Mouse (Mus musculus) liver, embryonic 13.5 days (tissue): ENCODE measurements around the gene Fam169a. TPM values are rescaled to one million over a fixed set of nuclear protein-coding genes. Genes with fewer than 3 reads are reported as not detected.
"Not testable (repeated sequence)": the region's sequence is repeated elsewhere in the genome, so short reads cannot be mapped to it uniquely, and the experiment has no call there.

Experiments
- ATAC-seq: fragments of 200-750 bp; cut with Nextera tagmentation; 2 replicates; pipeline ENCODE4 v1.8.0; 2017; ENCODE audit warnings: low read depth, mild to moderate bottlenecking, moderate number of reproducible peaks, moderate library complexity
- DNase-seq: peaks from one replicate; pipeline ENCODE4 v3.0.0; 2022
- H3K27ac ChIP-seq: fragments of 300-500 bp; sonication (generic); 2 replicates; pipeline ENCODE4 v1.5.1; 2015; ENCODE audit warnings: moderate library complexity, mild to moderate bottlenecking, inconsistent platforms
- H3K27me3 ChIP-seq: fragments of 300-500 bp; sonication (generic); 2 replicates; pipeline ENCODE4 v1.6.1; 2015; ENCODE audit warnings: mild to moderate bottlenecking, inconsistent platforms
- H3K36me3 ChIP-seq: fragments of 300-500 bp; sonication (generic); 2 replicates; pipeline ENCODE4 v1.6.1; 2015; ENCODE audit warnings: mild to moderate bottlenecking, inconsistent platforms
- H3K4me1 ChIP-seq: fragments of 300-500 bp; sonication (generic); replicated peaks from 2 replicates; pipeline ENCODE4 v1.6.1; 2015; ENCODE audit warnings: inconsistent platforms
- H3K4me2 ChIP-seq: fragments of 300-500 bp; sonication (generic); 2 replicates; pipeline ENCODE4 v1.6.1; 2015; ENCODE audit warnings: inconsistent platforms, mild to moderate bottlenecking, moderate library complexity
- H3K4me3 ChIP-seq: fragments of 300-500 bp; sonication (generic); replicated peaks from 2 replicates; pipeline ENCODE4 v1.5.1; 2015; ENCODE audit warnings: mild to moderate bottlenecking, inconsistent platforms
- H3K9ac ChIP-seq: fragments of 300-500 bp; sonication (generic); 2 replicates; pipeline ENCODE4 v1.6.1; 2015; ENCODE audit warnings: mild to moderate bottlenecking, inconsistent platforms
- H3K9me3 ChIP-seq: fragments of 300-500 bp; sonication (generic); replicated peaks from 2 replicates; pipeline ENCODE4 v1.6.1; 2016; ENCODE audit warnings: inconsistent platforms
- whole genome bisulfite sequencing: fragments of 180-500 bp; shearing (Covaris S2); methylation state at CpG from one replicate; pipeline ENCODE4 v1.1.7; 2015; ENCODE audit not compliant: insufficient replicate concordance; 5-methylcytosine and 5-hydroxymethylcytosine counted together
- polyA plus RNA-seq: library from polyadenylated mRNA; unstranded; fragments of >200 nt; fragmentation: Nextera tagmentation; extraction: Ambion mirVana; gene quantifications from 2 replicates; pipeline ENCODE4 v1.2.1, GENCODE M21; 2015

The Fam169a gene
- polyA plus RNA-seq, 1 experiment from 2014 or later, result 2.1 TPM

DNA sequence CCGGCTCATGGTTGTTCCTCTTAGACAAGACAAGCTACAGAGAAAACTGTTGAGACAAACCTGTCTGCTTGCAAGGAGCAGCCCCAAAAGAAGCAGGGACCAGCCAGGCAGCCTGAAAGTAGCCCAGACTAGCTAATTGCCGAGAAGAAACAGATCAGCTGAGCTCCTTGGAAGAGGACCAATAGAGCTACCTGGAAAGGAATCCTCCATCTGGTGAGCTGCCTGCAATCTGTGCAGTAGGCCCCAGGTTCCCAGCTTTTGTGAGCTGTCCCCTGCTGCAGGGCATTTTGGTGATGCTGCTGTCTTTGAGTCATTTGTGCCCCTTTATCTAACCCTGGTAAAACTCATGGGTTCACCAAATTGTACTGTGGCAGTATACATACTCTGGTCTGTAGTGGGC, 13.1 kb downstream of the Fam169a start:
- no peak overlapping the region for H3K4me3 ChIP-seq
- H3K4me2 ChIP-seq, result no peak overlapping the region
- WGBS, result 78% methylated on average over 2 of the region's 2 CpGs
- H3K36me3 ChIP-seq, result no peaks in the 10 kb centered on the region
- ATAC-seq, result no peak
- peaks cover 23% of the 10 kb centered on the region for H3K4me1 ChIP-seq
- no peaks in the 10 kb centered on the region for H3K27me3 ChIP-seq
- H3K9me3 ChIP-seq, result no peaks in the 10 kb centered on the region
- no peak overlapping the region for H3K27ac ChIP-seq
- DNase-seq, result no peak
- H3K9ac ChIP-seq, result no peak overlapping the region

- no peaks in the 10 kb centered on the region for H3K36me3 ChIP-seq
- H3K9me3 ChIP-seq, result no peaks in the 10 kb centered on the region
- no peak for ATAC-seq
- no peak overlapping the region for H3K4me2 ChIP-seq
- H3K27me3 ChIP-seq, result no peaks in the 10 kb centered on the region
- 78% methylated on average over 3 of the region's 3 CpGs for WGBS
- H3K4me3 ChIP-seq, result no peak overlapping the region
- H3K9ac ChIP-seq, result no peak overlapping the region
- H3K4me1 ChIP-seq, result peaks cover 26% of the 10 kb centered on the region
- no peak overlapping the region for H3K27ac ChIP-seq
- no peak for DNase-seq
Measured at GRCm38 (mm10) chr13:97080615-97081014, 13.5 kb downstream of the Fam169a start.

DNA sequence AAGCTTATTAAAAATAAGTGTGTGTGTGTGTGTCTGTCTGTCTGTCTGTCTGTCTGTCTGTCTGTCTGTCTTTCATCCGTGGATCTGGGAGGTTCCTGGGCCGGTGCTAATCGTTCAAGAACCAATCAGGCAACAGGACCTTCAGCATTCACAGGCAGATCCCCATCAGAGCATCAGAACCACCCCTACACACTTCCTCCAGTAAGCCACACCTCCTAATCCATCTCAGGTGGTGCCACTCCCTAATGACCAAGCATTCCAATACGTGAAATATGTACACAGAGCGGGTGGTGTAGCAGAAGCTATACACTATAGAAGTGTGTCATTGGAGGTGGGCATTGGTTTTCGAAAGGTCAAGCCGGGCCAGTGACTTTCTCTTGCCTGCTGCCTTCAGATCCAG, 15.3 kb downstream of the Fam169a start:
- peak overlapping the region; percentile 78 for H3K27ac ChIP-seq
- H3K27me3 ChIP-seq, result no peaks in the 10 kb centered on the region
- peaks cover 44% of the 10 kb centered on the region for H3K4me1 ChIP-seq
- H3K4me3 ChIP-seq, result no peak overlapping the region
- peak overlapping the region; percentile 26; the same call in 1 of the 2 replicates for H3K9ac ChIP-seq
- no peaks in the 10 kb centered on the region for H3K9me3 ChIP-seq
- ATAC-seq, result peak; percentile 88
- 70% methylated on average over 7 of the region's 7 CpGs for WGBS
- no peak overlapping the region; the same call in 1 of the 2 replicates for H3K4me2 ChIP-seq
- DNase-seq, result no peak
- H3K36me3 ChIP-seq, result no peaks in the 10 kb centered on the region

DNA sequence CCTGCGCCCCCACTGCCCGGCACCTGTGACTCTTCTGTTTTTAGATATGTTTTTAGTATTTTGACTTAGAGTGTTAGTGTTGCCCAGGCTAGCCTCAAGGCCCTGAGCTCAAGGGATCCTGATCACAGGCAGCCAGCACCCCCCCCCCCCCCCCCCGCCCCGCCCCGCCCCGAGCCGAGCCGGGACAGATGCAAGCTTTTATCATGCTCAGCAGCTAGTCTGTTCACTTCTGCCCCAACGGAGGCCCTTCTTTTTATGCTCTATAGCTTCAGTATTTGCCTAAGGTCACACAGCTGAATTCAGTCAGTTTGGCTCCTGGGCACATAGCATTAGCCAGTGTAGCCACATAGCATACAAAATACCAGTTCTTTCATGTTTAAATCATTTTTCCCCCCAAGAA, 19.2 kb downstream of the Fam169a start:
- Histone ChIP-seq H3K9ac (no peak overlapping the region), H3K4me2 (peak overlapping the region; percentile 38), H3K9me3 (no peaks in the 10 kb centered on the region), H3K27ac (peak overlapping the region; percentile 58), H3K36me3 (no peaks in the 10 kb centered on the region), H3K4me3 (no peak overlapping the region), H3K27me3 (no peaks in the 10 kb centered on the region), H3K4me1 (peaks cover 48% of the 10 kb centered on the region)
- no peak for DNase-seq
- WGBS, result 35% methylated on average over 7 of the region's 9 CpGs
- ATAC-seq, result peak; percentile 88

- Histone ChIP-seq H3K27me3 (no peaks in the 10 kb centered on the region), H3K9me3 (no peaks in the 10 kb centered on the region), H3K4me3 (no peak overlapping the region), H3K4me2 (no peak overlapping the region), H3K4me1 (peaks cover 39% of the 10 kb centered on the region), H3K36me3 (no peaks in the 10 kb centered on the region), H3K9ac (no peak overlapping the region), H3K27ac (no peak overlapping the region)
- 79% methylated on average over 6 of the region's 6 CpGs for WGBS
- no peak for ATAC-seq
- DNase-seq, result no peak
Measured at GRCm38 (mm10) chr13:97087421-97087820, 20.3 kb downstream of the Fam169a start.

GRCm38 (mm10) chr13:97088183-97088582, 21.1 kb downstream of the Fam169a start:
- Histone ChIP-seq H3K4me3 (no peak overlapping the region), H3K27ac (no peak overlapping the region), H3K36me3 (no peaks in the 10 kb centered on the region), H3K9ac (no peak overlapping the region), H3K9me3 (no peaks in the 10 kb centered on the region), H3K4me2 (no peak overlapping the region), H3K4me1 (peaks cover 32% of the 10 kb centered on the region), H3K27me3 (no peaks in the 10 kb centered on the region)
- no peak for DNase-seq
- no peak for ATAC-seq
- 85% methylated on average over 3 of the region's 3 CpGs for WGBS

DNA sequence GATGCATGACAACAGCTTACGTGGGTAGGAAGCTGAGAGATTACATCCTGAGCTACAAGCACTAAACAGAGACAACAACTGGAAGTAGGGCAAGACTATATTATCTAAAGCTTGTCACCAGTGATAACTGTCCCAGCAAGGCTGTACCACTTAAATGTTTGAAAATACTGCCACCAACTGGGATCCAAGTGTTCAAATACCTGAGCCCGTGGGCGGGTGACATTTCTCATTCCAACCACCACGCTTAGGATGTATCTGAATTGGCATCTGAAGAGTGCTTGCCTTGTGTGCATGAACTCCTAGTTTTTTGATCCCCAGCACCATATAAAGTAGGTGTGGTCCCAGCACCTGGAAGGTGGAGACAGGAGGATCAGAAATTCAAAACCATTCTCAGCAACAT, 28.6 kb downstream of the Fam169a start:
- Histone ChIP-seq H3K4me3 (no peak overlapping the region), H3K4me1 (no peaks in the 10 kb centered on the region), H3K9me3 (no peaks in the 10 kb centered on the region), H3K27me3 (no peaks in the 10 kb centered on the region), H3K36me3 (no peaks in the 10 kb centered on the region), H3K27ac (no peak overlapping the region), H3K4me2 (no peak overlapping the region), H3K9ac (no peak overlapping the region)
- DNase-seq (no peak), ATAC-seq (no peak)
- WGBS, result 64% methylated on average over 4 of the region's 4 CpGs

DNA sequence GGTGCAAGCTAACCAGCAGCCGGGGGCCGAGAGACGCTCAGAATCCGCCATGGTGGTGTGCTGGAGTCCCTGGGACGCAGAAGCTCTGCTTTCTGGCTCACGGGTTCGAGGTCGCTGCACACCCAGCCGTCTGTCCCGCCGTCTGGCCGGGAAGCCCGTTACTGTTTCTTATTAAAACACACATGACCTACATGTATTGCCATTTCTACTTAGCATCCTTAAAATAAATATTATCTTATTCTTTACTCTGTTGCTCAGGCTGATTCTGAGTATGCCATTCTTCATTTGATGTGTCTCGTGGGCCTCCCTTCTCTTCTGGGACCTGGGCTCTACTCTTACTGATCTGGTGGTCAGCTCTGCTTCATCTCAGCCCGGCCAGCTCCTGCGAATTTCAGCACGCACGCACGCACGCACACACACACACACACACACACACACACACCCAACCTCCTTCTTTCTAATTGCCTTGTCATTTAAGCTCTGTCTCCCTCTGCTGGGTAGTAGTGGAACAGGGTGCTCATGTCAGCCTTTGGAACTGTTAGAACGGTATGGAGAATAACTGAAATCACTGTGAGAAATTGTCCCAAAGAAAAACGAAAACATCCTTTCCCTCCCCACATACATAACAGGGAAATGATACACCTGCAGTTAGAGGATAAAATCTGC, 32.2 kb downstream of the Fam169a start, which contains the start of gene Gm6169:
Gene Gm6169, minus strand, starts transcription at position 51 of the 666 bp plus-strand sequence.
- no peak for DNase-seq
- no peak for ATAC-seq
- Histone ChIP-seq H3K27me3 (no peaks in the 10 kb centered on the region), H3K36me3 (no peaks in the 10 kb centered on the region), H3K4me1 (no peaks in the 10 kb centered on the region), H3K4me2 (no peak within 1 kb of the TSS), H3K9me3 (no peaks in the 10 kb centered on the region), H3K9ac (no peak within 1 kb of the TSS), H3K27ac (no peak within 1 kb of the TSS), H3K4me3 (no peak within 1 kb of the TSS)
- 77% methylated on average over 22 of the region's 22 CpGs for WGBS

GRCm38 (mm10) chr13:97104996-97105395, 37.9 kb downstream of the Fam169a start:
- H3K36me3 ChIP-seq, result 0 out of 2 replicates have a peak, but pooled peaks cover 2% of the 10 kb centered on the region
- H3K4me1 ChIP-seq, result no peaks in the 10 kb centered on the region
- no peaks in the 10 kb centered on the region for H3K9me3 ChIP-seq
- H3K27ac ChIP-seq, result no peak overlapping the region
- no peaks in the 10 kb centered on the region for H3K27me3 ChIP-seq
- H3K4me3 ChIP-seq, result no peak overlapping the region
- ATAC-seq (no peak), DNase-seq (no peak)
- 68% methylated on average over 7 of the region's 7 CpGs for WGBS
- H3K9ac ChIP-seq, result no peak overlapping the region
- no peak overlapping the region for H3K4me2 ChIP-seq

DNA sequence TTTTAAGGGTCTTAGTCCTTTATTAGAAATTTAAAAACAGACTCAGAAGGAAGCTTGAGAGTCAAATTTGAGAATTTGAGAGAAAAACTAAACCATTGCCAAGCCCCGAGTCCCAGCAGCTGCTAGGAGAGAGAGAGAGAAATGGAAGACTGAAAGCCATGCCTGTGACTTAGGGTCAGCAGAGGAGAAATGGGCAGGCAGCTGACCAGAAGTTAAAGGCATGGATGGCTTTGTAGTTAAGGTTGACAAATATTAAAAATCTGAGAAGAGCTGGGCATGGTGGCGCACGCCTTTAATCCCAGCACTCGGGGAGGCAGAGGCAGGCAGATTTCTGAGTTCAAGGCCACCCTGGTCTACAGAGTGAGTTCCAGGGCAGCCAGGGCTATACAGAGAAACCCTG, 40.6 kb downstream of the Fam169a start:
- H3K36me3 ChIP-seq, H3K4me2 ChIP-seq, H3K4me3 ChIP-seq, H3K27me3 ChIP-seq, H3K9me3 ChIP-seq, H3K9ac ChIP-seq, H3K4me1 ChIP-seq, ATAC-seq, DNase-seq, H3K27ac ChIP-seq: not testable (repeated sequence)
- 89% methylated on average over 4 of the region's 4 CpGs for WGBS

DNA sequence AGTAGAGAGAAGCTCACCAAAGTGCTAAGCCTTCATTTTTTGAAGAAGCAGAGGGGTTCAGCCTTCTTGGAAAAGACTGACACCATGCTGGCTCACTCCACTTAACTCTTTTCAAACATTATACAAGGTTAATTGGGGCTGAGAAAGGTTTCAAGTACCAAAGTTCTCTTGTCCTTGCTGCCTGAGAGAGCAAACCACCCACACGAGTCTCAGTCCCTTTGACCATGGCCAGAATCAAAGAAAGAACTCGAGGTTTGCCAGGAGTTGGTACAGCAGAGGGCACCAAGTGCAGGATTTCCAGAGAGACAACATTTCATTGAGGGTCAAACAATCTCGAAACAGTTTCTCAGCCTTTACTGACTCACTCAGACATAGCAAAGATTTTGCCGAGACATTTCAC, 42.0 kb downstream of the Fam169a start:
- peaks cover 10% of the 10 kb centered on the region for H3K36me3 ChIP-seq
- no peaks in the 10 kb centered on the region for H3K4me1 ChIP-seq
- no peak overlapping the region for H3K4me2 ChIP-seq
- DNase-seq (no peak), ATAC-seq (no peak)
- no peak overlapping the region for H3K4me3 ChIP-seq
- WGBS, result 69% methylated on average over 4 of the region's 4 CpGs
- H3K27me3 ChIP-seq, result no peaks in the 10 kb centered on the region
- H3K9ac ChIP-seq, result no peak overlapping the region
- H3K9me3 ChIP-seq, result no peaks in the 10 kb centered on the region
- H3K27ac ChIP-seq, result no peak overlapping the region

DNA sequence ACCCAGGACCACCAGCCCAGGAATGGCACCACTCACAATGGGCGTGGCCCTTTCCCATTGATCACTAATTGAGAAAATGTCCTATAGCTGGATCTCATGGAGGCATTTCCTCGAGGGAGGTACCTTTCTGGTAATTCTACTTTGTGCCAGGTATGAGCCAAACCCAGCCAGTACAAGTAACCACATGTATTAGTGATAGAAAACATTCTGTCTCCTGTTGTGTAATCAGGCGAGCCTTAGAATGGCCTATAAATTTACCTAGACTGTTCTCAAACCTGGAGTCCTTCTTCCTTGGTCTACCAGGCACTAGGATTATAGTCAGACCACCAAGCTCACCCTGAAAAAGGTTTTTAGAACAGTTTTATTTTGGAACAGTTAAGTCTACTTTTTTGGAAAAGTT, 54.3 kb downstream of the Fam169a start:
- Histone ChIP-seq H3K9me3 (no peaks in the 10 kb centered on the region), H3K9ac (no peak overlapping the region), H3K36me3 (peaks cover 2% of the 10 kb centered on the region; the same call in 1 of the 2 replicates), H3K27ac (no peak overlapping the region), H3K4me2 (no peak overlapping the region), H3K4me1 (no peaks in the 10 kb centered on the region), H3K4me3 (no peak overlapping the region), H3K27me3 (no peaks in the 10 kb centered on the region)
- ATAC-seq (no peak), DNase-seq (no peak)
- WGBS, result 60% methylated on average over 3 of the region's 3 CpGs
